Mouse (Mus musculus): ENCODE results near the gene Prss45. TPM values are rescaled to one million over a fixed set of nuclear protein-coding genes. Genes with fewer than 3 reads are reported as not detected.
"Not testable (repeated sequence)": the region's sequence is repeated elsewhere in the genome, so short reads cannot be mapped to it uniquely, and the experiment has no call there.

Gene Prss45
- polyA plus RNA-seq (2015; fragmentation: Nextera tagmentation; extraction: Ambion mirVana) = not detected in 2 replicates

- Histone ChIP-seq H3K9ac (no peak within 1 kb of the TSS), H3K27me3 (replicated peaks) (no peaks in the 10 kb centered on the region), H3K4me3 (no peak within 1 kb of the TSS), H3K36me3 (replicated peaks) (no peaks in the 10 kb centered on the region), H3K4me1 (no peaks in the 10 kb centered on the region), H3K4me2 (no peak within 1 kb of the TSS), H3K9me3 (no peaks in the 10 kb centered on the region), H3K27ac (no peak within 1 kb of the TSS)
- WGBS = 81% methylated on average over 19 of the region's 19 CpGs
- ATAC-seq (replicated peaks) = no peak
Measured at GRCm38 (mm10) chr9:110834411-110834810, at the start of gene Prss45. Gene Prss45 (plus strand): TSS chr9:110834588.

GRCm38 (mm10) chr9:110788169-110788568, 46.2 kb upstream of the Prss45 start:
- no peak overlapping the region for H3K27ac ChIP-seq
- no peaks in the 10 kb centered on the region for H3K36me3 ChIP-seq (replicated peaks)
- WGBS = 91% methylated on average over 3 of the region's 3 CpGs
- H3K9me3 ChIP-seq = no peaks in the 10 kb centered on the region
- no peak overlapping the region for H3K9ac ChIP-seq
- no peak overlapping the region for H3K4me3 ChIP-seq
- no peak for ATAC-seq (replicated peaks)
- no peaks in the 10 kb centered on the region for H3K27me3 ChIP-seq (replicated peaks)
- H3K4me2 ChIP-seq = no peak overlapping the region
- H3K4me1 ChIP-seq = no peaks in the 10 kb centered on the region

- no peak for ATAC-seq (replicated peaks)
- H3K4me1 ChIP-seq = no peaks in the 10 kb centered on the region
- WGBS = 76% methylated on average over 4 of the region's 4 CpGs
- H3K9ac ChIP-seq = no peak overlapping the region
- H3K27ac ChIP-seq = no peak overlapping the region
- no peaks in the 10 kb centered on the region for H3K36me3 ChIP-seq (replicated peaks)
- no peaks in the 10 kb centered on the region for H3K9me3 ChIP-seq
- no peaks in the 10 kb centered on the region for H3K27me3 ChIP-seq (replicated peaks)
- no peak overlapping the region for H3K4me3 ChIP-seq
- H3K4me2 ChIP-seq = no peak overlapping the region
Measured at GRCm38 (mm10) chr9:110790462-110790861, 43.9 kb upstream of the Prss45 start.

- Histone ChIP-seq H3K36me3 (replicated peaks) (no peaks in the 10 kb centered on the region), H3K4me3 (no peak overlapping the region), H3K4me1 (no peaks in the 10 kb centered on the region), H3K4me2 (no peak overlapping the region), H3K27me3 (replicated peaks) (no peaks in the 10 kb centered on the region), H3K27ac (no peak overlapping the region), H3K9me3 (no peaks in the 10 kb centered on the region), H3K9ac (no peak overlapping the region)
- no peak for ATAC-seq (replicated peaks)
- 87% methylated on average over 10 of the region's 10 CpGs for WGBS
Measured at GRCm38 (mm10) chr9:110797013-110797412, 37.4 kb upstream of the Prss45 start.

GRCm38 (mm10) chr9:110797866-110798265, 36.5 kb upstream of the Prss45 start, which contains the start of gene Prss42:
Gene Prss42 (plus strand): TSS chr9:110798166.
- 94% methylated on average over 14 of the region's 14 CpGs for WGBS
- no peak within 1 kb of the TSS for H3K4me2 ChIP-seq
- H3K27me3 ChIP-seq (replicated peaks) = no peaks in the 10 kb centered on the region

GRCm38 (mm10) chr9:110800834-110801479, 33.4 kb upstream of the Prss45 start:
- Histone ChIP-seq H3K27me3 (replicated peaks) (no peaks in the 10 kb centered on the region), H3K27ac (no peak overlapping the region), H3K36me3 (replicated peaks) (no peaks in the 10 kb centered on the region), H3K4me2 (no peak overlapping the region), H3K4me3 (no peak overlapping the region), H3K9ac (no peak overlapping the region), H3K9me3 (no peaks in the 10 kb centered on the region), H3K4me1 (no peaks in the 10 kb centered on the region)
- WGBS = 94% methylated on average over 8 of the region's 8 CpGs
- ATAC-seq (replicated peaks) = no peak

More at GRCm38 (mm10) chr9:110797866-110798265, 36.5 kb upstream of the Prss45 start, which contains the start of gene Prss42:
- H3K9me3 ChIP-seq = no peaks in the 10 kb centered on the region
- H3K4me1 ChIP-seq = no peaks in the 10 kb centered on the region
- no peak within 1 kb of the TSS for H3K27ac ChIP-seq
- no peak for ATAC-seq (replicated peaks)
- H3K4me3 ChIP-seq = no peak within 1 kb of the TSS
- no peaks in the 10 kb centered on the region for H3K36me3 ChIP-seq (replicated peaks)
- no peak within 1 kb of the TSS for H3K9ac ChIP-seq

GRCm38 (mm10) chr9:110803294-110803693, 31.1 kb upstream of the Prss45 start:
- 70% methylated on average over 4 of the region's 4 CpGs for WGBS
- no peak for ATAC-seq (replicated peaks)
- H3K9ac ChIP-seq = no peak overlapping the region

GRCm38 (mm10) chr9:110810051-110810450, 24.3 kb upstream of the Prss45 start:
- ATAC-seq (replicated peaks) = no peak

More at GRCm38 (mm10) chr9:110803294-110803693, 31.1 kb upstream of the Prss45 start:
- Histone ChIP-seq H3K4me3 (no peak overlapping the region), H3K4me2 (no peak overlapping the region), H3K27me3 (replicated peaks) (no peaks in the 10 kb centered on the region), H3K4me1 (no peaks in the 10 kb centered on the region), H3K27ac (no peak overlapping the region), H3K9me3 (no peaks in the 10 kb centered on the region), H3K36me3 (replicated peaks) (no peaks in the 10 kb centered on the region)

GRCm38 (mm10) chr9:110813789-110814188, 20.6 kb upstream of the Prss45 start, which contains the start of gene Prss44:
Gene Prss44 (plus strand): TSS chr9:110813994.
- no peak for ATAC-seq (replicated peaks)
- no peaks in the 10 kb centered on the region for H3K36me3 ChIP-seq (replicated peaks)
- H3K4me1 ChIP-seq = no peaks in the 10 kb centered on the region

More at GRCm38 (mm10) chr9:110810051-110810450, 24.3 kb upstream of the Prss45 start:
- Histone ChIP-seq H3K36me3 (replicated peaks) (no peaks in the 10 kb centered on the region), H3K4me1 (no peaks in the 10 kb centered on the region), H3K4me3 (no peak overlapping the region), H3K9ac (no peak overlapping the region), H3K9me3 (no peaks in the 10 kb centered on the region), H3K4me2 (no peak overlapping the region), H3K27me3 (replicated peaks) (no peaks in the 10 kb centered on the region), H3K27ac (no peak overlapping the region)
- 86% methylated on average over 4 of the region's 4 CpGs for WGBS

GRCm38 (mm10) chr9:110820546-110820945, 13.8 kb upstream of the Prss45 start:
- not testable (repeated sequence) for H3K36me3 ChIP-seq (replicated peaks)

More at GRCm38 (mm10) chr9:110813789-110814188, 20.6 kb upstream of the Prss45 start, which contains the start of gene Prss44:
- Histone ChIP-seq H3K9me3 (no peaks in the 10 kb centered on the region), H3K4me2 (no peak within 1 kb of the TSS), H3K9ac (no peak within 1 kb of the TSS), H3K4me3 (no peak within 1 kb of the TSS), H3K27me3 (replicated peaks) (no peaks in the 10 kb centered on the region), H3K27ac (no peak within 1 kb of the TSS)
- WGBS = 65% methylated on average over 18 of the region's 18 CpGs

GRCm38 (mm10) chr9:110821436-110821835, 13.0 kb upstream of the Prss45 start:
- no peaks in the 10 kb centered on the region for H3K27me3 ChIP-seq (replicated peaks)
- no peak overlapping the region for H3K4me3 ChIP-seq
- no peaks in the 10 kb centered on the region for H3K36me3 ChIP-seq (replicated peaks)
- H3K9ac ChIP-seq = no peak overlapping the region
- WGBS = 94% methylated on average over 7 of the region's 7 CpGs
- no peaks in the 10 kb centered on the region for H3K9me3 ChIP-seq
- no peaks in the 10 kb centered on the region for H3K4me1 ChIP-seq
- no peak for ATAC-seq (replicated peaks)
- no peak overlapping the region for H3K27ac ChIP-seq
- H3K4me2 ChIP-seq = no peak overlapping the region

More at GRCm38 (mm10) chr9:110820546-110820945, 13.8 kb upstream of the Prss45 start:
- not testable (repeated sequence) for ATAC-seq (replicated peaks); H3K9me3 ChIP-seq; H3K27me3 ChIP-seq (replicated peaks); H3K9ac ChIP-seq; H3K4me2 ChIP-seq; H3K4me1 ChIP-seq; H3K4me3 ChIP-seq; H3K27ac ChIP-seq

GRCm38 (mm10) chr9:110825426-110825825, 9.0 kb upstream of the Prss45 start:
- H3K9ac ChIP-seq = no peak overlapping the region
- H3K36me3 ChIP-seq (replicated peaks) = no peaks in the 10 kb centered on the region
- no peaks in the 10 kb centered on the region for H3K9me3 ChIP-seq
- H3K4me1 ChIP-seq = no peaks in the 10 kb centered on the region
- ATAC-seq (replicated peaks) = no peak
- H3K27me3 ChIP-seq (replicated peaks) = no peaks in the 10 kb centered on the region
- H3K4me2 ChIP-seq = no peak overlapping the region
- 84% methylated on average over 4 of the region's 4 CpGs for WGBS
- H3K27ac ChIP-seq = no peak overlapping the region
- H3K4me3 ChIP-seq = no peak overlapping the region

GRCm38 (mm10) chr9:110825832-110826231, 8.6 kb upstream of the Prss45 start:
- WGBS = 67% methylated on average over 7 of the region's 7 CpGs
- no peak overlapping the region for H3K27ac ChIP-seq
- H3K27me3 ChIP-seq (replicated peaks) = no peaks in the 10 kb centered on the region
- ATAC-seq (replicated peaks) = no peak
- no peak overlapping the region for H3K4me3 ChIP-seq
- no peak overlapping the region for H3K9ac ChIP-seq
- no peaks in the 10 kb centered on the region for H3K36me3 ChIP-seq (replicated peaks)
- no peak overlapping the region for H3K4me2 ChIP-seq
- H3K4me1 ChIP-seq = no peaks in the 10 kb centered on the region
- no peaks in the 10 kb centered on the region for H3K9me3 ChIP-seq
